Mouse (Mus musculus) cerebellum, postnatal 36 days (tissue): ENCODE measurements around the gene Iyd.

Experiments used
- DNase-seq, 2 experiments: peaks; one replicate each; pipeline ENCODE4 v3.0.0; 2021 to 2022; ENCODE audit warnings: mixed read lengths in 2 of 2

The Iyd gene

GRCm38 (mm10) chr10:3555128-3555527 is 15.1 kb downstream of the Iyd start:
- no peak for DNase-seq

DNA sequence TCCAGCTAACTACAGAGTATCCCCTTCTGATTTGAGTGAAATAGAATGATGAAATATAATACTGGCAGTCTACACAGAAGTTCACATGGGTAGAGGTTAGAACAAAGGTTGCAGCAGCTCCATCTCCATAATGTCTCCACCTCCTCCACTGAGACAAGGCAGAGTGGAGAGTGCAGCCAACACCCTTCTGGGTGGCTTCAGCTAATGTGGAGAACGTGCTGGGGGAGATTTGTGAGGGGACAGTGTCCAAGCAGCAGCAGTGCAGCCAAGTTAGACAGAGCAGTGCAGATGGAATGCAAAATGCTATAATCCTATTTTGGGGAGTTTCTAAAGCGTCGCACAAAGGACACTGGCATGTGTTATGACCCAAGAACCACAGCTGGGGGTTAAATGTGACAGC is 16.5 kb downstream of the Iyd start:
- DNase-seq: no peak

DNA sequence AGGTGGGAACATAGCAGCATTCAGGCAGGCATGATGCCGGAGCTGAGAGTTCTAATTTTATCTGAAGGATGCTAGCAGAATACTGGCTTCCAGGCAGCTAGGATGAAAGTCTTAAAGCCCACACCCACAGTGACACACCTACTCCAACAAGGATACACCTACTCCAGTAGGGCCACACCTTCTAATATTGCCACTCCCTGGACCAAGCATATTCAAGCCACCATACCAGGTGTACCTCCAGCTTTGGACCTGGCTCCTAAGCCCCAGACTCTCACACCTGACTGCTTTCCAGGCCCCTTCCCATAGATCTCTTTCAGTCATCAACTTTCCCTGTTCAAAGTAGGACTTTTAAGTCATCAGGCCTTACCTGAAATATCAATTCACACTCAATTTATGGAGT is 19.1 kb downstream of the Iyd start:
- no peak for DNase-seq

- DNase-seq: peak in 1 of 2 experiments; percentile 15
Measured at GRCm38 (mm10) chr10:3562165-3562564, 22.1 kb downstream of the Iyd start.

GRCm38 (mm10) chr10:3565126-3565525 is 25.1 kb downstream of the Iyd start:
- DNase-seq: no peak

DNA sequence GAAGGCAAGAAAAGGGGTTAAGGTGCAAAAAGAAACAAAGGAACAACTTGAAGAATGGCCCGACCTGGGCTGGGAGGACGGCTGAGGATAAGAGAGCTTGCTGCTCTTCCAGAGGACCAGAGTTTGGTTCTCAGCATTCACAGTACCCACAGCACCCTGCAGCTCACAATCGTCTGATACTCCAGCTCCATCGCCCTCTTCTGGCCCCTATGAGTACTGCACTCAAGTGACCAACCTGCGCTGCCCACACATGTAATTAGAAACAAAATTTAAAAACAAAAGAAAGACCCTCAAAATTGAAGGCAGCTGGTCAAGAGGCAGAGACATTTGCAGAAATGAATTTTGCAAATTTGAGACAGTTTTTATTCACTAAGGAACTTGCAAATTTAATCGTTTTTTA is 27.8 kb downstream of the Iyd start:
- DNase-seq: no peak

GRCm38 (mm10) chr10:3572723-3573649 is 32.9 kb downstream of the Iyd start:
- DNase-seq: no peak

DNA sequence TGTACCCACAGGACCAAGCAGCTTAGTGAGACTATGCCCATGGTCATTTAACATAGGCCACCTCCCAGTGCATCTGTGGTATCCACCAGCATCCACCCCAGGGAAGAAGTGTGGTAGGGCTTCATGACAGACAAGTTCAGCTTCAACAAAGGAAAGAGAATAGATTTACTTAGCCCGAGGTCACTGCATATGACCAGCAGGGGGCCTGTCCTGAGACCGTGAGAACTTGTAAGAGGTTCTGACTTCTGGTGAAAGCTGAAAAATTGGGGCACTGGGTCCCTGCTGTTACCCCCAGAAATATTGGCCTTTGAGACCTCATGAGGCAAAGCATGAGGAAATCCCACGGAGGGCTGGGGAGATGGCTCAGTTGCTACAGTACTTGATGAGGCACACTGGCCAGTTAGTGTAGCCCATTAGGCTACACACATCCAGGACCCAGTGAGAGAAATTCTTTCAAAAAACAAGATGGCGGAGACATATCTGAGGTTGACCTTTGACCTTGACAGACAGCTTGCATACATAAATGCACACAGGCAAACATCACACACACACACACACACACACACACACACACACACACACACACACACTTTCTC is 34.0 kb downstream of the Iyd start:
- DNase-seq: no peak

- DNase-seq: no peak
Measured at GRCm38 (mm10) chr10:3590632-3591031, 50.6 kb downstream of the Iyd start.

- DNase-seq: no peak
Measured at GRCm38 (mm10) chr10:3591790-3592189, 51.8 kb downstream of the Iyd start.

- no peak for DNase-seq
Measured at GRCm38 (mm10) chr10:3596697-3597096, 56.7 kb downstream of the Iyd start.

- no peak for DNase-seq
Measured at GRCm38 (mm10) chr10:3597760-3598159, 57.7 kb downstream of the Iyd start.
